Mouse (Mus musculus): ENCODE measurements at regions not wholly inside any gene's neighbourhood (a gene's known extent, or its start where the extent isn't known, plus 50 kb on each side); places are given as distances from the start of the nearest gene placed in this dataset.

DNA sequence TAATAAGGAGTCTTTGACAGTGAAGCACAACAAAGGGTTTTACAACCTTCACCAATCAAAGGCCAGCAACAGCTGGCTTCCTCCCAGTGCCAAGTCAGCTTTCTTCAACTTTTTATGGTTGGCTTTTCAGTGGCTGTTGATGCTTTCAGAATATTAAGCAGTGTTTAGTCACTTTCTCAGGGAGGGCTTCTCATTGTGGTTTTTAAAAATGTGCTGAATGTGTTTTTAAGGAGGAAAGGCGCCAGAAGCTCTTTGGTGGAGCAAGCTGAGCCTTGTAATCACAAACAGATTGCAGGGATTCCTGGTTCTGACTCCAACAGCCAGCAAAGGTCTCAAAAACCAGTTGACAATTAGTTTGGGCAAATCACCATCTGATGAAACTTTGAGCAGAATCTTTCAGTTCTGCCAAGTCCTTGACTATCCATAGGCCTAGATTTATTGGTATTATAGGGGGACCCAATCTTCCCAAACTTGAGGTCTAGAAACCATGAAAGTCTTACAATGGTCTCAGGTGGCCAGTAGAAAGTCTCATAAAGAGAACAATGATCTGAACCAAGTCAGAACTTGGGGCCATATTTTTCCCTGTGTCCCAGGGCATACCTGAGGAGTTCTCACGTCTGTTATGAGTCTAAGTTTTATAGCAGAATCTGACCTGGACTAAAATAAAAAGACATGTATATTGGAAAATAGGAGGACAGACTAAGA is 251.9 kb upstream of the Cpeb2 start:
- TF ChIP-seq CTCF (IDR thresholded peaks at IDR 0.05; ENCODE audit: borderline replicate concordance, insufficient read depth, low read length) (no peak), POLR2A (IDR thresholded peaks at IDR 0.05; ENCODE audit: low read depth, low read length) (no peak)
- Histone ChIP-seq H3K4me1 (ENCODE audit: control insufficient read depth, insufficient read depth, low read length) (0 out of 2 replicates have a peak, but pooled peaks cover 2% of the 10 kb centered on the region), H3K4me3 (ENCODE audit: insufficient read depth, low read length) (no peak overlapping the region), H3K27ac (ENCODE audit: insufficient read depth, low read length) (peak overlapping the region; percentile 69)

DNA sequence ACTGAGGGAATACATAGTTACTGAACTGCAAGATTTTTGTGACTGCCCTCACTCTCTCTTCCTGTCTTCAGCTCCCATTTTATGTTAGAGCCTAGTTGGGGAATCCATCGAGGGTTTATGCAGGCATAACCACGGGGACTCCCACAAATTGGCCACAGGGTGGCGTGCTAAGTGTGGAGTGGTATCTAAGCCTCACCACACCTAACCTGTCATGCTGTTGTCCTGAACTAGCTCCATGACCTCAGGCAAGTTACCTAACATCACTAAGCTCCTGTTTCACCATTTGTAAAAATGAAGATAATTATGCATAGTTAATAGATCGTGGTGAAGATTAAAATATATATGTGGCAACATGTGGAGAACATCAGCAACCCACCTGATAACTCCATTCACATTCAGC is 246.8 kb upstream of the Cpeb2 start:
- no peak overlapping the region for H3K4me3 ChIP-seq (ENCODE audit: insufficient read depth, low read length)
- H3K27ac ChIP-seq (ENCODE audit: insufficient read depth, low read length), result no peak overlapping the region
- no peak for TF ChIP-seq POLR2A (IDR thresholded peaks at IDR 0.05; ENCODE audit: low read depth, low read length)
- TF ChIP-seq CTCF (IDR thresholded peaks at IDR 0.05; ENCODE audit: borderline replicate concordance, insufficient read depth, low read length), result no peak
- 0 out of 2 replicates have a peak, but pooled peaks cover 2% of the 10 kb centered on the region for H3K4me1 ChIP-seq (ENCODE audit: control insufficient read depth, insufficient read depth, low read length)

DNA sequence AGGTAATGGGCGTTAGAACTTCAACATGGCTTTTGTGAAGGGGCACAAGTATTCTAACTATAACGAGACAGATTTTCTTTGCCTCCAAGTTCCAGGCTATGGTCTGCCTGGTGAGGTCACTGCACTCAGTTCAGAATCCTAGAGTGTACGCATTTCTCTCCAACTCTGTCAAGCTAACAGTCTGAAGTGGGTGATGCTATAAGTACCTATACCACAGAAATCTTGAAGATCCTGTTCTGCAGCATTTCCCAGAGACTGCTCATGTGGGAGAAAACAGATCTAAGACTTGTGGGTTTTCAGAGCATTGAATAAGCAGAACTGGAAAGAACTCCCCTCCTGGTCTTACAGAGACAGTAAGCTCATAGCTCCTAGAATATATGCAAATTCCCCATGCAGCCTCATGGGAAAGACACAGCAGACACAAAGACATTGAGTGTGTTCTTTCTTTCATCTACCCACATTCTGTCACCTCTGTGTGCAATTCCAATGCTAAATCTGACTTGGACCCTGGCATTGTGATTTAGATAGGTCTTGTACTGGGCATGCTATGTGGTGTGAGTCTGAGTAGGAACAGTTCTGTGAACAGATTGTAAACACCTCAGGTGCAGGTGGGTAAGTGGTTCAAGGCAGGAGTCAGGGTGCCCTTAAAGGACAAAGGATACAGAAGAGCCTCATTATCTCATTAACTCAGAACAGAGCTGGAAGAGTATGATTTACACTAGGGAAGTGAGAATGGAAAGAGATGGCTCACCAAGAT is 245.1 kb upstream of the Cpeb2 start:
- Histone ChIP-seq H3K4me3 (ENCODE audit: insufficient read depth, low read length) (no peak overlapping the region), H3K27ac (ENCODE audit: insufficient read depth, low read length) (no peak overlapping the region), H3K4me1 (ENCODE audit: control insufficient read depth, insufficient read depth, low read length) (no peaks in the 10 kb centered on the region)
- TF ChIP-seq CTCF (IDR thresholded peaks at IDR 0.05; ENCODE audit: borderline replicate concordance, insufficient read depth, low read length) (no peak), POLR2A (IDR thresholded peaks at IDR 0.05; ENCODE audit: low read depth, low read length) (no peak)

DNA sequence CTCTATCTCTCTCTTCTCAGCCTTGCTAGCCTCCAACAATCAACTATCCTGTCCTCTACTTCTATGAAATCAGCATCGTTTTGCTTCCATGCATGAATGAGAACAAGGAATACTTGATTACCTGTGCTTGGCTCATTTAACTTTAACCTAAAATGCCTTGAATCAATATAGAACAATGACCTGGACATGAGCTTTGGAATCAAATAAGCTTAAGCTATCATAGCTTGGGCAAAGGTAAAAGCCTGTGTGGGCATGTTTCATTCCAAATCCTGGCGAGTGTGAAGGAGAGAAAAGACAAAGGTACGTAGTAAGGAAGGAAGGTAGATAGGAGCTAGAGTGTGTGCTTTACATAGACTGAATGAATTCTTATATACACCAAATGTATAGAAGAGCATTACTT is 243.7 kb upstream of the Cpeb2 start:
- no peaks in the 10 kb centered on the region for H3K4me1 ChIP-seq (ENCODE audit: control insufficient read depth, insufficient read depth, low read length)
- no peak overlapping the region for H3K27ac ChIP-seq (ENCODE audit: insufficient read depth, low read length)
- TF ChIP-seq CTCF (IDR thresholded peaks at IDR 0.05; ENCODE audit: borderline replicate concordance, insufficient read depth, low read length), result no peak
- no peak for TF ChIP-seq POLR2A (IDR thresholded peaks at IDR 0.05; ENCODE audit: low read depth, low read length)
- H3K4me3 ChIP-seq (ENCODE audit: insufficient read depth, low read length), result no peak overlapping the region

DNA sequence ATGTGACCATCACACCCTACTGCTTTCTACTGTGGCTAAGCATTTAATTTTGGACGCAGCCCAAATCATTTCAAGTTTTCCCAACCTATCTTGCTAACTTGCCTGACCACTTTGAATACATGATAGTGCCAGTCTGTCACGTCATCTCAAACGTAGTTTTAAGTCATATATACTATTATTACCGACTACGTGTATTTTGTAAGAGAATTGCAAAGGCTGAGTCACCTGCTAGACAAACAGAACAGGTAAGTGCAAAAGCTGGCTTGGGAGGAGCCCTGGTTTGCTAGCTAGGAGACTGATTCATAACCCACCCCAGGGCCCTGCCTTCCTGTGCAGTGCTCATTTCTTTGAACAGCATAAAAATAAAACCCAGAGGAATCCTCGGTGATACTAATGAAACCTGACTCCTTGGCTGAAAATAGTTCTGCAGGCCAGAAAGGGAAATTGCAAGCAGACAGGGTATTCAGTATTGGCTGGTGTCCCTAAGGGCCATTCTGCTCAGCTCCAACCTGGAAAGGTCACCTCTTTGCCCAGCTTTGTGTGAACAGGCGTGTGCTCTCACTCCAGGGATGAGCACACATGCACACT is 208.9 kb upstream of the Cpeb2 start:
- peaks cover 4% of the 10 kb centered on the region for H3K4me1 ChIP-seq (ENCODE audit: control insufficient read depth, insufficient read depth, low read length)
- no peak overlapping the region for H3K27ac ChIP-seq (ENCODE audit: insufficient read depth, low read length)
- no peak for TF ChIP-seq POLR2A (IDR thresholded peaks at IDR 0.05; ENCODE audit: low read depth, low read length)
- no peak for TF ChIP-seq CTCF (IDR thresholded peaks at IDR 0.05; ENCODE audit: borderline replicate concordance, insufficient read depth, low read length)
- no peak overlapping the region for H3K4me3 ChIP-seq (ENCODE audit: insufficient read depth, low read length)

DNA sequence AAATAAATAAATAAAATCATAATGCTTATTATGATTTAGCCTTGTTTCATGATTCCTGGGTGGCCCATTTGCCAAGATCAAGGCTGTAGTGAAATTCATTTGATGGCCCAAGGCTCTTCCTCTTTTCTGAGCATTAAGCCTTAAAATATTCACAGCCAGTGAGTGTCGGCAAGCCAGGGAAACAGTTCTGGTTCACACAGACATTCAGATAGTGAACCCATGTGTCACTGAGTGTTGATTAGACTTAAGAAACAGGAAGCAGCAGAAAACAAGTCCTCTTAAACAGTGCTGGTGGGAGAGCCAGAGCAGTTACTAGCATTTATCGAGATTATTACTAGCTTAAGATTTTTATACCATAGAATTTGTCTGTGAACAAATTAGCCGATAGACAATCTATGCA is 201.7 kb upstream of the Cpeb2 start:
- TF ChIP-seq POLR2A (IDR thresholded peaks at IDR 0.05; ENCODE audit: low read depth, low read length) (no peak), CTCF (IDR thresholded peaks at IDR 0.05; ENCODE audit: borderline replicate concordance, insufficient read depth, low read length) (no peak)
- H3K4me1 ChIP-seq (ENCODE audit: control insufficient read depth, insufficient read depth, low read length), result no peaks in the 10 kb centered on the region
- no peak overlapping the region for H3K4me3 ChIP-seq (ENCODE audit: insufficient read depth, low read length)
- no peak overlapping the region for H3K27ac ChIP-seq (ENCODE audit: insufficient read depth, low read length)

DNA sequence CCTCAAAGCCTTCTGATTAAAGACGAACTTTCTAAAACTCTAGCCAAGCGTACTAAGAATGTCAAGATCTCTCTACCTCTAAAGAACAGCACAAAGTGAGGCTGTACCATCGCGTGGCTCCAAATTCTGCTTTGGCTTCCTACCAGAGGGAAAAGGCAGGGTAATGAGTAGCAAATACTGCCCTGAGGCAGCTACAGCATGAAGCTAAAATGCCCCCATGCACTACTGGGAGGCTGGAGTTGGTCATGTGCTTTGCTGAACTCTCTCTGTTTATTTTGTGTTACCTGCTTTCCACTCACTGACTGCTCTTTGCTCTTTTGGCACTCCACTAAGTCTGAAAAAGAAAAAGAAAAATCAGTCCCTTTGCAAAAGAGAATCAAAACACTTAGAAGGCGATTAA is 201.1 kb upstream of the Cpeb2 start:
- Histone ChIP-seq H3K27ac (ENCODE audit: insufficient read depth, low read length) (no peak overlapping the region), H3K4me1 (ENCODE audit: control insufficient read depth, insufficient read depth, low read length) (no peaks in the 10 kb centered on the region), H3K4me3 (ENCODE audit: insufficient read depth, low read length) (no peak overlapping the region)
- no peak for TF ChIP-seq CTCF (IDR thresholded peaks at IDR 0.05; ENCODE audit: borderline replicate concordance, insufficient read depth, low read length)
- no peak for TF ChIP-seq POLR2A (IDR thresholded peaks at IDR 0.05; ENCODE audit: low read depth, low read length)

DNA sequence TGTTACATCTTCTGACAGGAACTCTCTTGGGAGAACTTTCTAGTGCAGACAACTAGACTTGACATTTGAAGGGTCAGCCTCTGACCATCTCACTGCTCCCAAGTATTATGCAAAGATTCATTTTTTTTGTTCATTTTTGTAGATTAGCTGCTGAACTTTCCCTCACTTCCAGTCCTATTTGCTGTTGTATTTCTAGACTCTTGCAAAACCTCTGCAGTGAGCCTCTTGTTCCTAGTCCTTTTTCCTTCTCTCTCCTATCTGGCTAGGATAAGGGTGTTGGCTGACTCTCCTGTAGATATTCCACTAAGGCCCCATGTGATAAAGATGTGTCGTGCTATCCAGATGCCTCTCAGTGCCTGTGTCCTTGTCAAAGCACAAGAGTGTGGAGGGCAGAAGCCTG is 198.5 kb upstream of the Cpeb2 start:
- TF ChIP-seq CTCF (IDR thresholded peaks at IDR 0.05; ENCODE audit: borderline replicate concordance, insufficient read depth, low read length) (no peak), POLR2A (IDR thresholded peaks at IDR 0.05; ENCODE audit: low read depth, low read length) (no peak)
- Histone ChIP-seq H3K4me1 (ENCODE audit: control insufficient read depth, insufficient read depth, low read length) (no peaks in the 10 kb centered on the region), H3K27ac (ENCODE audit: insufficient read depth, low read length) (no peak overlapping the region), H3K4me3 (ENCODE audit: insufficient read depth, low read length) (no peak overlapping the region)

DNA sequence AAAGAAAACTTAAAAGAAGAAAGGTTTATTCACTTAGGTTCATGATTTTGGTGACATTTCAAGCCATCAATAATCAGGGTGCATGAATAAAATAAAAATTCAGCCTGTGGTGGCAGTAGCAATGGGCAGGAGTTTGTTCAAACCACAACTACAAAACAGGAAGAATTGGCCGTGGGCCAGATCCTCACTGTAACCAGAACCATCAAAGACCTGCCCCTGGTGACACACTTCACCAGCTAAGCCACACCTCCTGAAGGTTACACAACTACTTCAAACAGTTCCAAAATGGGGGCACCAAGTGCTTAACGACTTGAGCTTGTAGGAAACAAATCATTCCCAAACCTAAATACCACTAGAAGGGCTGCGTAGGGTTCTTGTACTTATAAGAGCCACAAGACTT is 195.4 kb upstream of the Cpeb2 start:
- TF ChIP-seq POLR2A (IDR thresholded peaks at IDR 0.05; ENCODE audit: low read depth, low read length), result no peak
- TF ChIP-seq CTCF (IDR thresholded peaks at IDR 0.05; ENCODE audit: borderline replicate concordance, insufficient read depth, low read length), result no peak
- H3K4me1 ChIP-seq (ENCODE audit: control insufficient read depth, insufficient read depth, low read length), result no peaks in the 10 kb centered on the region
- H3K4me3 ChIP-seq (ENCODE audit: insufficient read depth, low read length), result no peak overlapping the region
- H3K27ac ChIP-seq (ENCODE audit: insufficient read depth, low read length), result no peak overlapping the region

DNA sequence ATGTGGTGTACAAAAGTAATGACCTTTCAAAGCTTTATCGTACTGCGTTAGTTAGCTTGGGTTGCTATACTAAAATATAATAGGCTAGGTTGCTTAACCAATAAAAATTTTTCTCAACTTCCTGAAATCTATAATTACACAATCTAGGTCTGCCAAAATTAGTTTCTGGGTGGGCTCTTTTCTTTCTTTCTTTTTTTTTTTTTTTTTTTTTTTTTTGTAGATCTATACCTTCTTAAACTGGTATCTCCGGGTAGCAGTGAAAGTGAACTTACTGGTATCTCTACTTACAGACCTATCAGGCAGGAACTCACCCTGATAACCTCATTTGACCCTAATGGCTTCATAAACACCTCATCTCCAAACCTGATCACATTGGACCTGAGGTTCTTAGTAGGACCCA is 193.4 kb upstream of the Cpeb2 start:
- Histone ChIP-seq H3K4me1 (ENCODE audit: control insufficient read depth, insufficient read depth, low read length) (no peaks in the 10 kb centered on the region), H3K27ac (ENCODE audit: insufficient read depth, low read length) (no peak overlapping the region), H3K4me3 (ENCODE audit: insufficient read depth, low read length) (no peak overlapping the region)
- TF ChIP-seq POLR2A (IDR thresholded peaks at IDR 0.05; ENCODE audit: low read depth, low read length), result no peak
- TF ChIP-seq CTCF (IDR thresholded peaks at IDR 0.05; ENCODE audit: borderline replicate concordance, insufficient read depth, low read length), result no peak

All from embryonic fibroblast, embryonic 13.5 days (primary cell).